Mouse (Mus musculus) forebrain, embryonic 11.5 days (tissue): ENCODE results near the gene Ccdc177. TPM values are rescaled to one million over a fixed set of nuclear protein-coding genes. Genes with fewer than 3 reads are reported as not detected.
A peak's percentile ranks its signal among the peaks of the same experiment; 100 is the strongest.
"Not testable (repeated sequence)": the region's sequence is repeated elsewhere in the genome, so short reads cannot be mapped to it uniquely, and the experiment has no call there.

Experiments
- ATAC-seq: fragments of 200-750 bp; cut with Nextera tagmentation; replicated peaks from 2 replicates; pipeline ENCODE4 v1.8.0; 2017; ENCODE audit warnings: moderate TSS enrichment; ENCODE audit not compliant: low FRiP score
- DNase-seq: peaks from one replicate; pipeline ENCODE4 v3.0.0-alpha.2; 2017; ENCODE audit warnings: low spot score
- H3K27ac ChIP-seq: fragments of 300-500 bp; sonication (generic); 2 replicates; pipeline ENCODE4 v1.5.1; 2014; ENCODE audit warnings: low read depth, low read length
- H3K27me3 ChIP-seq: fragments of 300-500 bp; sonication (generic); 2 replicates; pipeline ENCODE4 v1.6.1; 2014; ENCODE audit warnings: mild to moderate bottlenecking, low read length, mixed read lengths; ENCODE audit not compliant: control insufficient read depth, insufficient read depth
- H3K36me3 ChIP-seq: fragments of 300-500 bp; sonication (generic); 2 replicates; pipeline ENCODE4 v1.6.1; 2014; ENCODE audit warnings: mild to moderate bottlenecking, low read length, moderate library complexity, mixed read lengths; ENCODE audit not compliant: control insufficient read depth, insufficient read depth
- H3K4me1 ChIP-seq: fragments of 300-500 bp; sonication (generic); replicated peaks from 2 replicates; pipeline ENCODE4 v1.6.1; 2014; ENCODE audit warnings: low read length, mixed read lengths; ENCODE audit not compliant: control insufficient read depth, insufficient read depth
- H3K4me2 ChIP-seq: fragments of 300-500 bp; sonication (generic); 2 replicates; pipeline ENCODE4 v1.6.1; 2014; ENCODE audit warnings: low read depth, mild to moderate bottlenecking, low read length, moderate library complexity, mixed read lengths; ENCODE audit not compliant: severe bottlenecking
- H3K4me3 ChIP-seq: fragments of 300-500 bp; sonication (generic); 2 replicates; pipeline ENCODE4 v1.5.1; 2014; ENCODE audit warnings: low read depth, low read length
- H3K9ac ChIP-seq: fragments of 300-500 bp; sonication (generic); 2 replicates; pipeline ENCODE4 v1.6.1; 2014; ENCODE audit warnings: low read length
- H3K9me3 ChIP-seq: fragments of 300-500 bp; sonication (generic); 2 replicates; pipeline ENCODE4 v1.6.1; 2016; ENCODE audit warnings: low read length, mixed read lengths; ENCODE audit not compliant: control insufficient read depth
- WGBS: fragments of 180-500 bp; shearing (Covaris S2); extraction: QIAGEN DNeasy Blood & Tissue Kit; methylation state at CpG from one replicate; pipeline ENCODE4 v1.1.7; 2014; 5-methylcytosine and 5-hydroxymethylcytosine counted together
- polyA plus RNA-seq: library from polyadenylated mRNA; unstranded; fragments of >200 nt; fragmentation: Nextera tagmentation; extraction: Ambion mirVana; gene quantifications from 2 replicates; pipeline ENCODE4 v1.2.1, GENCODE M21; 2014

Ccdc177 gene
- polyA plus RNA-seq, 1 experiment from 2014 or later: 5.1 TPM

- not testable (repeated sequence) for H3K36me3 ChIP-seq, DNase-seq, H3K27ac ChIP-seq, H3K9ac ChIP-seq, H3K27me3 ChIP-seq, H3K9me3 ChIP-seq, ATAC-seq, H3K4me2 ChIP-seq, H3K4me3 ChIP-seq, H3K4me1 ChIP-seq
- 87% methylated on average over 4 of the region's 4 CpGs for WGBS
Measured at GRCm38 (mm10) chr12:80789276-80789675, 28.8 kb upstream of the Ccdc177 start.

- WGBS: 89% methylated on average over 3 of the region's 3 CpGs
- Histone ChIP-seq H3K4me3 (no peak overlapping the region), H3K36me3 (no peaks in the 10 kb centered on the region), H3K27me3 (no peaks in the 10 kb centered on the region), H3K4me1 (peaks cover 5% of the 10 kb centered on the region; the same call in 1 of the 2 replicates), H3K9me3 (no peaks in the 10 kb centered on the region), H3K4me2 (no peak overlapping the region), H3K27ac (no peak overlapping the region), H3K9ac (no peak overlapping the region)
- DNase-seq: no peak
- no peak for ATAC-seq
Measured at GRCm38 (mm10) chr12:80788188-80788587, 27.7 kb upstream of the Ccdc177 start.

GRCm38 (mm10) chr12:80787604-80788003 lies 27.1 kb upstream of the Ccdc177 start:
- DNase-seq (peak; percentile 50), ATAC-seq (no peak)
- Histone ChIP-seq H3K27ac (no peak overlapping the region), H3K4me1 (peaks cover 5% of the 10 kb centered on the region; the same call in 1 of the 2 replicates), H3K9me3 (no peaks in the 10 kb centered on the region), H3K27me3 (no peaks in the 10 kb centered on the region), H3K4me2 (no peak overlapping the region), H3K4me3 (no peak overlapping the region), H3K9ac (no peak overlapping the region), H3K36me3 (no peaks in the 10 kb centered on the region)
- WGBS: 62% methylated on average over 11 of the region's 11 CpGs

- WGBS: 84% methylated on average over 1 of the region's 1 CpGs
- no peak for ATAC-seq
Measured at GRCm38 (mm10) chr12:80786591-80786990, 26.1 kb upstream of the Ccdc177 start.

DNA sequence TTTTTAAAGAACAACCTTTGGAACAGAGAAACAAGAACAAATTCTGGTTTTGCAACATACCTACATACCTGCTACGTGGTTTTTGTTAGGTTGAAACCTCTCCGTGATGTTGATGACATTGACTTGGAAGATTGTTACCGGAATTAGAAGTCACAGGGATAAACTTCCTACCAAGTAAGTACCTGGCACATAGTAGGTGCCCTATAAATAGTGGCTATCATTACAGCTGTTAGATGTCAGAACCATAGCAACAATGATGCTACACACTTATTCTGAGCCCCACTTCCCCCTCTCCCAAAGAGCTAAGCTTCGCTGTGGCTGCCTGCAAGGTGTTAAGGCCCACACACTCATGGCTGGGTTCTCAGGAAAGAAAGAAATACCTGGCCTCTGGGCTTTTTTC lies 25.1 kb upstream of the Ccdc177 start:
- Histone ChIP-seq H3K27me3 (no peaks in the 10 kb centered on the region), H3K4me1 (0 out of 2 replicates have a peak, but pooled peaks cover 3% of the 10 kb centered on the region), H3K27ac (no peak overlapping the region), H3K4me2 (no peak overlapping the region), H3K4me3 (no peak overlapping the region), H3K9me3 (no peaks in the 10 kb centered on the region), H3K36me3 (no peaks in the 10 kb centered on the region), H3K9ac (no peak overlapping the region)
- DNase-seq: no peak
- 87% methylated on average over 4 of the region's 4 CpGs for whole genome bisulfite sequencing
- no peak for ATAC-seq

More at GRCm38 (mm10) chr12:80786591-80786990, 26.1 kb upstream of the Ccdc177 start:
- no peak overlapping the region for H3K4me3 ChIP-seq
- H3K27ac ChIP-seq: no peak overlapping the region
- H3K4me1 ChIP-seq: 0 out of 2 replicates have a peak, but pooled peaks cover 5% of the 10 kb centered on the region
- H3K36me3 ChIP-seq: no peaks in the 10 kb centered on the region
- no peak for DNase-seq
- H3K9me3 ChIP-seq: no peaks in the 10 kb centered on the region
- no peaks in the 10 kb centered on the region for H3K27me3 ChIP-seq
- H3K4me2 ChIP-seq: no peak overlapping the region
- H3K9ac ChIP-seq: no peak overlapping the region

DNA sequence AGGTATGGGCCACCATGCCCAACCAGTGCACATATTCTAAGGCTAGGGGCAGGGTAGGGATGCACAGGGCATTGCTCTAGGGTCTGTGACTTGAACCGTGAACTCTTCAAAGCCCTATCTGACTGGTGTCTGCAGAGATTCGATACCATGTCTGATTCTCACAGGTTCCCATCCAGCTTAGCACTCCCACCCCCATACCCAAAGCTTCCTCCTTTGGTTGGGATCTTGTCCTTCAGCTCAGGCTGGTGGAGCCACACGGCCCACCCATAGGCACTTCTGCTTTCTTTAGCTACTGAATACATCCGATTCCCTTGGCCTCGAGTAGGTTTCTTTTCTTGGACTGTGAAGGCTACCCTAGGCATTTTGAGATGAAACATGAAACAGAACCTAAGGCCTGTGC lies 24.5 kb upstream of the Ccdc177 start:
- Histone ChIP-seq H3K27me3 (no peaks in the 10 kb centered on the region), H3K9ac (no peak overlapping the region), H3K27ac (no peak overlapping the region), H3K4me2 (no peak overlapping the region), H3K4me1 (0 out of 2 replicates have a peak, but pooled peaks cover 1% of the 10 kb centered on the region), H3K4me3 (no peak overlapping the region), H3K36me3 (no peaks in the 10 kb centered on the region), H3K9me3 (no peaks in the 10 kb centered on the region)
- DNase-seq: no peak
- WGBS: 88% methylated on average over 5 of the region's 5 CpGs
- ATAC-seq: no peak

- H3K4me2 ChIP-seq: no peak overlapping the region
- H3K9ac ChIP-seq: no peak overlapping the region; the same call in 1 of the 2 replicates
- H3K27ac ChIP-seq: no peak overlapping the region
- H3K36me3 ChIP-seq: no peaks in the 10 kb centered on the region
- ATAC-seq: no peak
- H3K4me1 ChIP-seq: no peaks in the 10 kb centered on the region
- WGBS: 86% methylated on average over 1 of the region's 1 CpGs
- H3K4me3 ChIP-seq: no peak overlapping the region
- no peak for DNase-seq
- H3K27me3 ChIP-seq: no peaks in the 10 kb centered on the region
- no peaks in the 10 kb centered on the region for H3K9me3 ChIP-seq
Measured at GRCm38 (mm10) chr12:80783889-80784288, 23.4 kb upstream of the Ccdc177 start.

DNA sequence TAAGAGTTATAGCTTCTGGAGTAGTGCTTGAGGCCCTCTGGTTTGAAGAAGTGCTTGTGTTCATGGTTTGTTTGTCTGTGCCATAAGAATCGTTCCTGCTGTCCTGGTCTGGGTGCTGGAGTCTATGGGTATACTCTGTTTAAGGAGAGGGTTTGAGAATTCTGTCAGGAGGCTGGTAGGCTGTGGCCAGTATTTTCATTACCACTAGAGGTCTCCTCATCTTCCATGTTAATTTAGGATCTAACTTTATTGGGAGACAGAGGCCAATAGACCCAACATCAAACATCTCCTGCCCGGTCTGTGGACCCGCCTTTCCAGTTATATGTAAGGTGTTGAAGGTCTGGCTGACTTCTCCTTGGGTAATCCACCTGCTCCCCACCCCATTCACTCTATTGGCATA lies 22.4 kb upstream of the Ccdc177 start:
- Histone ChIP-seq H3K36me3 (no peaks in the 10 kb centered on the region), H3K4me3 (no peak overlapping the region), H3K4me1 (no peaks in the 10 kb centered on the region), H3K4me2 (no peak overlapping the region), H3K9me3 (no peaks in the 10 kb centered on the region), H3K27ac (no peak overlapping the region), H3K9ac (no peak overlapping the region), H3K27me3 (no peaks in the 10 kb centered on the region)
- WGBS: 51% methylated on average over 3 of the region's 3 CpGs
- ATAC-seq: no peak
- DNase-seq: no peak

DNA sequence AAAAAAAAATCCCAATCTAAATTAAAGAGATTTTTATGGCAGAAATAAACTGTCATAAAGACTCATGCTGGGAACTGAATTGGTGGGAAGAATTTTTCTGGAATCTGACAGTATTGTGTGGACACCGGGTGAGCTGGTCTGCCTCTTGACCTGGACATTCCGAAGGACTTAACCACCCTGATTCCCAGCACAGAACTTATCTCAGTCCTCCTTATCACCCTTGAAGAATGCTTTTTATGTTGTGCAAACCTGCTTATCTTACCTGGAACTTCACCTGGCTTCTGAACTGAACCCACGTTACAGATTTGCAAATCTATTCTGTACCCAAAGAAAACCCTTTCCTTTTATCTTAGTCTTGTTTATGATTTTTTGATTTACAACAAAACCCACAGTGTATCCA lies 21.7 kb upstream of the Ccdc177 start:
- Histone ChIP-seq H3K27me3 (no peaks in the 10 kb centered on the region), H3K9me3 (no peaks in the 10 kb centered on the region), H3K4me3 (no peak overlapping the region), H3K4me1 (no peaks in the 10 kb centered on the region), H3K4me2 (no peak overlapping the region), H3K27ac (no peak overlapping the region), H3K9ac (no peak overlapping the region), H3K36me3 (no peaks in the 10 kb centered on the region)
- 89% methylated on average over 3 of the region's 3 CpGs for WGBS
- no peak for ATAC-seq
- DNase-seq: no peak
